Mouse (Mus musculus) right cerebral cortex, postnatal 36 days (tissue): ENCODE data around the gene Depdc5.
"Not testable (repeated sequence)": the region's sequence is repeated elsewhere in the genome, so short reads cannot be mapped to it uniquely, and the experiment has no call there.

Experiments
- DNase-seq, 2 experiments: peaks; one replicate each; pipeline ENCODE4 v3.0.0; 2022; ENCODE audit warnings: low spot score in 2 of 2, mixed read lengths in 1 of 2

The Depdc5 gene

GRCm38 (mm10) chr5:32863253-32864228 is at the start of gene Depdc5:
Depdc5 (plus strand) TSS chr5:32863701.
- peak; percentile 84 to 87 for DNase-seq

DNA sequence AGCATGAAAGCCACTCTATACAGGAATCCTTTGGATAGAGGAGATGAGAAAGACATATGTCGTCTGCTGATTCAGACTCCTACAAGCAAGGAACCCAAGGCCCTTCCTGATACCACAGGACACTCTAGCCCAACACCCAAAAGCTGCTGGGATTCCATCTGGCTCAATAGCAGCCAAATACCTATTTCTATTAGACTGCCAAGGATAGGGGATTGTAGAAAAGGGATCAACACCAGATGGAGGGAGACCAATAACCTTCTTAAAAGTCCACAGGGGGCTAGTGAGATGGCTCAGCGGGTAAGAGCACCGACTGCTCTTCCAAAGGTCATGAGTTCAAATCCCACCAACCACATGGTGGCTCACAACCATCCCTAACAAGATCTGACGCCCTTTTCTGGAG is 48.1 kb upstream of the Depdc5 start:
- no peak for DNase-seq

GRCm38 (mm10) chr5:32820471-32820870 is 43.0 kb upstream of the Depdc5 start:
- DNase-seq: no peak

DNA sequence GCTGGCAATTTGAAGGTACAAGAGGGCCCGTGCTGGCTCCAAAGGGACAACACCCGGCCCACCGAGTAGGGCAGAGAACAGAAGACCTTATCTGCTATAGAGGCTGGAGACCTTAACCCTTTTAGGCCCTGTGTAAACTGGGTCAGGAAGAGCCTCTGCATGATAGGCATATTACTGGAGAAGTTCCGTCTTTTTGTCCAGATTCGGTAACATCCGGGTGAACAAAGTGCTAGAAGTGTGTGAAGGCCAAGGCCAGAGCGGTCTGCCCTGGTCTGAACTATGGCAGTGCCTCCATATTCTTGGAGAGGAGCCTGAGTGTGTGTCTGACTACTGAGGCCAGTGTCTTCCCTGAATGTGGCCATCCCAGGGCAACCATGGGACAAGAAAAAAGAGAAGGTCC is 36.5 kb upstream of the Depdc5 start, which contains the start of gene Gm20671:
Gene Gm20671, minus strand, starts transcription at position 101 of the 400 bp plus-strand sequence.
- DNase-seq: no peak

- not testable (repeated sequence) for DNase-seq
These were observed 34.7 kb upstream of the Depdc5 start for GRCm38 (mm10) chr5:32828766-32829165.

DNA sequence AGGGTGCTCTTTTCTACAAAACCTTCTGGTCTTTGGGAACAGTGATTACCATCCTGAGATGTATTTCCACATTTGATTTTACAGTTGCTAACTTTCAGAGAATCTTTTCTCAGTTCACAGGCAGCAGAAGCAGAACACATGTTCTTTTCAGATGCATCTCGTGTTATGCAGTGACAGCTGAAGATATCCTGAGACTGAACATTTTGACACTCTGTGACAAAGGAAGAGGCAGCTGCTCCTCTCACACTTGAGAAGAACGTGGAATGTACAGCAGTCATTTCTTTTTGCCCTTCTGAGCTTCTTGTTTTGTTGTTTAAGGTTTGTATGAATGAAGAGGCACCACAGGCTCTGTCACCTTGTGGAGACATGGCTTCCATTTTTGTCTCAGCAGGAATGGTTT is 33.4 kb upstream of the Depdc5 start:
- no peak for DNase-seq

DNA sequence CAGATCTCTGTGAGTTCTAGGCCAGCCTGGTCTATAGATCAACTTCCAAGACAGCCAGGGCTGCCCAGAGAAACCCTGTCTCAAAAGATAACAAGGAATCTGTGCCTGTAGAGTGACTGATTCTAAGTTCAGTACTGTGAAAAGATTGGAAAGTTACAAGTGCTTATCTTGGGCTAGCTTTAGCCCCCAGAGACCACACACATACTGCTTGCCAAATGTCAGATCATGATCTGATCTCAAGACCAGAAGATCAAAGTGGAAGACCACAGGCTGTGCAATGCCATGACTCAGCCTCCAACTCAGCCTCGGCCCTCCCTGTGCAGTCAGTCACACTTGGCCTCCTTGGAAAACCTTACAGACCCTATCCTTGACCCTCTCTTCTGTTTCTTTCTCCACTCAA is 29.0 kb upstream of the Depdc5 start:
- DNase-seq: no peak

DNA sequence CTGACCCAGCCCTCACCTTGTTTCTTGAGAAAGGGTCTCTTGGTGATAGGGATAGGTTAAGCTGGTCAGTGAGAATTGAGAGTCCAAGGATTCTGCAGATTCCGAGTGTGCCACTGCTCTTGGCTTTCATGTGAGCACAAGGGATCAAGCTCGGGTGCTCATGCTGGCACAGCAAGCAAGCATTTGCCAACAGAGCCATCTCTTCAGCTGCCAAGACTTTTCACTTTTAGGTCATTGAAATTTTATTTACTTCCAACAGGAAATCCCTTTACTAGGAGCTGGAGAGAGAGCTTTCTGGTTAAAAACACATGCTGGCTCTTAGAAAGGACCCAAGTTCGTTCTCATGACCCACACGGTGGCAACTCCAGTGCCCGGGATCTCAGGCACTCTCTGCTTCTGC is 26.5 kb upstream of the Depdc5 start:
- DNase-seq: no peak

DNA sequence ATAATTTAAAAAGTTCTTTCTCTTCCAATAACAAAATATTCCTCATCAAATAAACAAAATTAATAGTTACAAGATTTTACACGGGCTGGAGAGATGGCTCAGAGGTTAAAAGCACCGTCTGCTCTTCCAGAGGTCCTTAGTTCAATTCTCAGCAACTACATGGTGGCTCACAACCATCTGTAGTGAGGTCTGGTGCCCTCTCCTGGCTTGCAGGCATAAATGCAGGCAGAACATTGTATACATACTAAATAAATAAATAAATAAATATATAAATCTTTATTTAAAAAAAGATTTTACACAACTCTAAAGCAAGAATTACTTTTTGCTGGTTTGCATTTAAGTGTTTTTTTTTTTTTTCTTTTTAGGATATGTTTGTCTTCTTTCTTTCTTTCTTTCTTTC is 23.5 kb upstream of the Depdc5 start:
- DNase-seq: no peak

DNA sequence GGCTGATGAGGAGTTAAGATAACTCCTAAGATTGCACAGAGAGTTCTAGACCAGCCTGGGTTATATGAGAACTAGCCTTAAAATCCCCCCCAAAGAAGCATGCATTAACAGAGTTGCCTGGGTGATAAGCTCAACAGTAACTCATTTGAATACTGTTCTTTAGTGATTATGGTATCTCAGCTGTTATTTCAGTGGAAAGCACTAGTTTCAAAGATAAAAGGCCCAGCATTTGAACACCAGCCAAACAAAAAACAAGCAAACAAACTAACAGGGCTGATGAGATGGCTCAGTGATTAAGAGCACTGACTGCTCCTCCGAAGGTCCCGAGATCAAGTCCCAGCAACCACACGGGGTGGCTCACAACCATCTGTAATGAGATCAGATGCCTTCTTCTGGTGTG is 14.3 kb upstream of the Depdc5 start:
- no peak for DNase-seq

DNA sequence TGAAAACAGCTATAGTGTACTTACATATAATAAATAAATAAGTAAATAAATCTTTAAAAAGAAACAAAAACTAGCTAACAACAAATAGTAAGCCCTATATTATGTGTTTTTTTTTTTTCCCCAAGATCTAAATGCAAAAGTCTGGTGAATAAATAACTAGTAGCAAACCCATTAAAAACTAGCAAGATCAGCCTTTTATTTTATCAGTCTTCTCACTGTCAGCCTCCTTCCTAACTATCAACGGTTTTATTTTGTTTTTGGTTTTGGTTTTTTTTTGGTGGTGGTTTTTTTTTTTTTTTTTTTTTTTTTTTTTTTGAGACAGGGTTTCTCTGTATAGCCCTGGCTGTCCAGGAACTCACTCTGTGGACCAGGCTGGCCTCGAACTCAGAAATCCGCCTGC is 13.9 kb upstream of the Depdc5 start:
- not testable (repeated sequence) for DNase-seq

GRCm38 (mm10) chr5:32852026-32852425 is 11.5 kb upstream of the Depdc5 start:
- DNase-seq: no peak

GRCm38 (mm10) chr5:32853731-32854507 is 9.6 kb upstream of the Depdc5 start, which contains the start of gene Prr14l:
Prr14l (minus strand) TSS chr5:32854256.
- DNase-seq: peak; percentile 98 to 99

GRCm38 (mm10) chr5:32854818-32855217 is 8.7 kb upstream of the Depdc5 start:
- DNase-seq: no peak

- not testable (repeated sequence) for DNase-seq
These were observed 8.2 kb upstream of the Depdc5 start for GRCm38 (mm10) chr5:32855274-32855673.

DNA sequence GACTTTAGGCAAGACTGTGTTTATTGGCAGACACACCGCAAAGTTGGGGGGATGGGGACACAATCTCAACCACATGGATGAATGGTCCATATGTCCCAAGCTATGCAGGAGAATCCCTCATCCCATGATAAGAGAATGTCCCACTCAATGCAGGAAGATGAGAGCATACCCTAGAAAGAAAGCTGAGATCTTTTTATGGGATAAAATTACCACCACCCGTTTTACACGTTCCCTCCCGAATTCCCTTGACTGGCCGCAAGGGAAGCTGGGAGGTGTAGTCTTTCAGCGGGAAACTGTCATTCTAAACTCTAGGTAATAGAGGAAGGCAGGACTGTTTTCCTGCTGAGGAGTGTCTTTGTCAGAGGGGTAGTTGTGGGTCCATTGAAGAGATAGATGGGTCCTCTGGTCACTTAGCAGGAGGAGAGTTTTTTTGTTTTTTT is 5.7 kb upstream of the Depdc5 start:
- DNase-seq: peak; percentile 2 to 39

- DNase-seq: no peak
These were observed 2.4 kb upstream of the Depdc5 start for GRCm38 (mm10) chr5:32861082-32861481.

DNA sequence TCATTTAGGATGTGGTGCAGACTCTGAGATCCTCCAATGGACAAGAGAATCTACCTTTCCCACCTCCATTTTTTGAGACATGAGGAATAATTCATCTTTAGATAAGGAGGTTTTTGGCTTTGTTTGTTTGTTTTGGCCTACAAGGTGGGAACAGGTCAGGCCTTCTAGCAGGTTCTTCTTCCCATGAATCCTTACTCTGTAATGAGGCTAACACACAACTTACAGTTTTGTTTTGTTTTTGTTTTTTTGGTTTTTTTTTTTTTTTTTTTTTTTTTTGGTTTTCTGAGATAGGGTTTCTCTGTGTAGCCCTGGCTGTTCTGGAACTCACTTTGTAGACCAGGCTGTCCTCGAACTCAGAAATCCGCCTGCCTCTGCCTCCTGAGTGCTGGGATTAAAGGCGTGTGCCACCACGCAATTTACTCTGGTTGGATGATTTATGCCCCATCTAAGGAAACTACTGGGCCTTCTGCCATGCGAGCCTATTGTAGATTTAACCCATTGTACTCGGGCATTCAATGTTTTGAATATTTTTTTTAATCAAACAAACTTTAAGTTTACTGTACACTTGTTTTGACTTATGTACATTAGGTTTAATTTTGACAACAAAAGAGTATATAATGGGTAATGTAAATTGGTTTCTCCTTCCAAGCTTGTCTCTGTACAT is 900 bp upstream of the Depdc5 start:
- DNase-seq: no peak

DNA sequence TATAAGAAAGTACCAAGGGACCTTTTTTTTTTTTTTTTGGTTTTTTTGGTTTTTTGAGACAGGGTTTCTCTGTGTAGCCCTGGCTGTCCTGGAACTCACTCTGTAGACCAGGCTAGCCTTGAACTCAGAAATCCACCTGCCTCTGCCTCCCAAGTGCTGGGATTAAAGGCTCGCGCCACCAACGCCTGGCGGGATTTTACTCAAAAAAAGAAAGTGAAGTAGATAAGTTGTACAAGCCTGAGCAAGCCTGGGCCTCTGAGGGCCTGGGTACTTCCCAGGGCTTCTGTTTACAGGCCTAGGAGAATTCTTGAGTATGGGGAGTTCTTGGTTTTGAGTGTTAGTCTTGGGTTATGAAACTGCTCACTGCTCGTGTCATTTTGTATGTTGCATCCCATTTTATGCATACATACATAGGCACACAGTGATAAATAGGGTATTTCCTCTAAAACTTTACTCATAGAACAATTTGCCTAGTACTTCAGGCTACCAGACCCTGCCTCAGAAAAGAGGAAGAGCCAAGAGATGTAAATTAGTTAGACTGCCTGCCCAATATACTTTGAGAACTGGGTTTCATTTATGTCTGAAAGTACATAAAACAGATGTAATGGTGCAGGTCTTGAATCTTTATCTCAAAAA is 6.0 kb downstream of the Depdc5 start:
- no peak for DNase-seq

DNA sequence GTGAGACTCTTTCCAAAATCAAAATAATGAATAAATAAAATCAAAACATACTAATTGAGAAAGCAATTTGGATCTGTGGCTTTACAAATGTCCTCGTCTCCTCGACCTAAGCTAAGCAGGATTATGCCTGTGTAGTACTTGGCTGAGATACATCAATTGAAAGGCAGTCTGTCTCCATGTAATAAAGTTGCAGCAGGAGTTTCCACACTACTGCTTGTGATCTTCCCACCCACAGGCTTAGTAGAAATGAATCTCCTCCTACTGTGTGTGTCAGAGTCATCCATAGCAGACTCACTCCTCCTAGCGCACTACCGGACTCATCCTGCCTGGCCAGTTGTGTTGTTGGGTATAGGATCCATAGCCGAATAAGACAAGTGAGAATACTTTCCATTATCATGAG is 8.8 kb downstream of the Depdc5 start:
- no peak for DNase-seq

- no peak for DNase-seq
These were observed 23.2 kb downstream of the Depdc5 start for GRCm38 (mm10) chr5:32886739-32887138.
